Mouse (Mus musculus) hindbrain, embryonic 14.5 days (tissue): Measurements from ENCODE around the gene Dram1. TPM values are rescaled to one million over a fixed set of nuclear protein-coding genes. Genes with fewer than 3 reads are reported as not detected.
"Not testable (repeated sequence)": the region's sequence is repeated elsewhere in the genome, so short reads cannot be mapped to it uniquely, and the experiment has no call there.

Source experiments
- ATAC-seq: fragments of 200-750 bp; cut with Nextera tagmentation; 2 replicates; pipeline ENCODE4 v1.8.0; 2017; ENCODE audit warnings: moderate number of reproducible peaks, mild to moderate bottlenecking, moderate TSS enrichment, moderate library complexity; ENCODE audit not compliant: low FRiP score
- DNase-seq: peaks from one replicate; pipeline ENCODE4 v3.0.0-alpha.2; 2015; ENCODE audit warnings: low spot score
- H3K27ac ChIP-seq: fragments of 300-500 bp; sonication (generic); 2 replicates; pipeline ENCODE4 v1.5.1; 2014; ENCODE audit warnings: mild to moderate bottlenecking, moderate library complexity
- H3K27me3 ChIP-seq: fragments of 300-500 bp; sonication (generic); 2 replicates; pipeline ENCODE4 v1.6.1; 2014; ENCODE audit warnings: mild to moderate bottlenecking, low read length, mixed read lengths; ENCODE audit not compliant: control insufficient read depth, insufficient read depth
- H3K36me3 ChIP-seq: fragments of 300-500 bp; sonication (generic); replicated peaks from 2 replicates; pipeline ENCODE4 v1.6.1; 2014; ENCODE audit not compliant: control insufficient read depth, insufficient read depth
- H3K4me1 ChIP-seq: fragments of 300-500 bp; sonication (generic); replicated peaks from 2 replicates; pipeline ENCODE4 v1.6.1; 2014; ENCODE audit warnings: antibody characterized with exemption, low read length, mixed read lengths; ENCODE audit not compliant: control insufficient read depth, insufficient read depth
- H3K4me2 ChIP-seq: fragments of 300-500 bp; sonication (generic); replicated peaks from 2 replicates; pipeline ENCODE4 v1.6.1; 2014; ENCODE audit warnings: mild to moderate bottlenecking, moderate library complexity
- H3K4me3 ChIP-seq: fragments of 300-500 bp; sonication (generic); replicated peaks from 2 replicates; pipeline ENCODE4 v1.5.1; 2014; ENCODE audit warnings: mild to moderate bottlenecking, low read length
- H3K9ac ChIP-seq: fragments of 300-500 bp; sonication (generic); 2 replicates; pipeline ENCODE4 v1.6.1; 2014
- H3K9me3 ChIP-seq: fragments of 300-500 bp; sonication (generic); 2 replicates; pipeline ENCODE4 v1.6.1; 2016; ENCODE audit warnings: low read length; ENCODE audit not compliant: control insufficient read depth
- WGBS: fragments of 180-500 bp; shearing (Covaris S2); extraction: QIAGEN DNeasy Blood & Tissue Kit; methylation state at CpG from one replicate; pipeline ENCODE4 v1.1.7; 2014; 5-methylcytosine and 5-hydroxymethylcytosine counted together
- polyA plus RNA-seq: library from polyadenylated mRNA; unstranded; fragments of >200 nt; fragmentation: Nextera tagmentation; extraction: Ambion mirVana; gene quantifications from 2 replicates; pipeline ENCODE4 v1.2.1, GENCODE M21; 2014

The Dram1 gene
- polyA plus RNA-seq, 1 experiment from 2014 or later: 0.82 TPM

GRCm38 (mm10) chr10:88380430-88381060 is 1.7 kb upstream of the Dram1 start:
- H3K9ac ChIP-seq: peak overlapping the region; percentile 83; the same call in 1 of the 2 replicates
- peaks cover 18% of the 10 kb centered on the region for H3K4me1 ChIP-seq
- H3K27ac ChIP-seq: no peak overlapping the region
- ATAC-seq (no peak), DNase-seq (no peak)
- H3K9me3 ChIP-seq: no peaks in the 10 kb centered on the region
- no peaks in the 10 kb centered on the region for H3K27me3 ChIP-seq
- peak overlapping the region; percentile 58 for H3K4me2 ChIP-seq
- WGBS: 58% methylated on average over 14 of the region's 14 CpGs
- H3K4me3 ChIP-seq: peak overlapping the region; percentile 77
- no peaks in the 10 kb centered on the region for H3K36me3 ChIP-seq

GRCm38 (mm10) chr10:88380002-88380401 is 1.1 kb upstream of the Dram1 start:
- H3K27me3 ChIP-seq: no peaks in the 10 kb centered on the region
- under 1% methylated on average over 11 of the region's 11 CpGs for WGBS
- peaks cover 18% of the 10 kb centered on the region for H3K4me1 ChIP-seq
- DNase-seq (peak; percentile 35), ATAC-seq (0 out of 2 replicates have a peak, but pooled peaks have one; percentile 21)
- H3K4me2 ChIP-seq: peak overlapping the region; percentile 58
- H3K36me3 ChIP-seq: no peaks in the 10 kb centered on the region
- peak overlapping the region; percentile 83 for H3K9ac ChIP-seq
- peak overlapping the region; percentile 77 for H3K4me3 ChIP-seq
- no peaks in the 10 kb centered on the region for H3K9me3 ChIP-seq
- H3K27ac ChIP-seq: peak overlapping the region; percentile 85; the same call in 1 of the 2 replicates

- Histone ChIP-seq H3K4me3 (no peak overlapping the region), H3K36me3 (no peaks in the 10 kb centered on the region), H3K27ac (no peak overlapping the region), H3K27me3 (no peaks in the 10 kb centered on the region), H3K4me2 (no peak overlapping the region), H3K9ac (no peak overlapping the region), H3K9me3 (no peaks in the 10 kb centered on the region), H3K4me1 (peaks cover 18% of the 10 kb centered on the region)
- no peak for ATAC-seq
- 89% methylated on average over 4 of the region's 4 CpGs for WGBS
- DNase-seq: no peak
Observed at GRCm38 (mm10) chr10:88377666-88378065, 1.2 kb downstream of the Dram1 start.

GRCm38 (mm10) chr10:88376770-88377169 is 2.1 kb downstream of the Dram1 start:
- no peak for ATAC-seq

GRCm38 (mm10) chr10:88374984-88375383 is 3.9 kb downstream of the Dram1 start:
- no peak for DNase-seq
- H3K4me2 ChIP-seq: no peak overlapping the region
- H3K36me3 ChIP-seq: no peaks in the 10 kb centered on the region

More at GRCm38 (mm10) chr10:88376770-88377169, 2.1 kb downstream of the Dram1 start:
- Histone ChIP-seq H3K9me3 (no peaks in the 10 kb centered on the region), H3K4me2 (0 out of 2 replicates have a peak overlapping the region, but pooled peaks have one; percentile 6), H3K36me3 (no peaks in the 10 kb centered on the region), H3K27me3 (no peaks in the 10 kb centered on the region), H3K4me3 (no peak overlapping the region), H3K9ac (no peak overlapping the region), H3K4me1 (peaks cover 15% of the 10 kb centered on the region), H3K27ac (no peak overlapping the region)
- peak; percentile 93 for DNase-seq
- 9% methylated on average over 11 of the region's 11 CpGs for WGBS

GRCm38 (mm10) chr10:88372945-88373344 is 5.9 kb downstream of the Dram1 start:
- WGBS: 91% methylated on average over 2 of the region's 2 CpGs
- ATAC-seq, DNase-seq, H3K4me2 ChIP-seq, H3K9ac ChIP-seq, H3K27me3 ChIP-seq, H3K27ac ChIP-seq, H3K36me3 ChIP-seq, H3K4me3 ChIP-seq, H3K4me1 ChIP-seq, H3K9me3 ChIP-seq: not testable (repeated sequence)

More at GRCm38 (mm10) chr10:88374984-88375383, 3.9 kb downstream of the Dram1 start:
- no peak for ATAC-seq
- Histone ChIP-seq H3K4me1 (no peaks in the 10 kb centered on the region), H3K4me3 (no peak overlapping the region), H3K9me3 (no peaks in the 10 kb centered on the region), H3K9ac (no peak overlapping the region), H3K27me3 (no peaks in the 10 kb centered on the region), H3K27ac (no peak overlapping the region)
- 34% methylated on average over 10 of the region's 10 CpGs for WGBS

- H3K27ac ChIP-seq: no peak overlapping the region
- H3K9me3 ChIP-seq: no peaks in the 10 kb centered on the region
- H3K4me1 ChIP-seq: no peaks in the 10 kb centered on the region
- no peaks in the 10 kb centered on the region for H3K27me3 ChIP-seq
- WGBS: 95% methylated on average over 4 of the region's 4 CpGs
- H3K36me3 ChIP-seq: no peaks in the 10 kb centered on the region
- no peak overlapping the region for H3K4me3 ChIP-seq
- DNase-seq (no peak), ATAC-seq (no peak)
- no peak overlapping the region for H3K4me2 ChIP-seq
- no peak overlapping the region for H3K9ac ChIP-seq
Observed at GRCm38 (mm10) chr10:88372436-88372835, 6.4 kb downstream of the Dram1 start.

GRCm38 (mm10) chr10:88371793-88372192 is 7.1 kb downstream of the Dram1 start:
- ATAC-seq (no peak), DNase-seq (no peak)
- Histone ChIP-seq H3K27ac (no peak overlapping the region), H3K4me1 (no peaks in the 10 kb centered on the region), H3K4me2 (no peak overlapping the region), H3K9me3 (no peaks in the 10 kb centered on the region), H3K9ac (no peak overlapping the region), H3K36me3 (no peaks in the 10 kb centered on the region), H3K4me3 (no peak overlapping the region), H3K27me3 (no peaks in the 10 kb centered on the region)
- WGBS: 9% methylated on average over 2 of the region's 2 CpGs

GRCm38 (mm10) chr10:88369233-88369632 is 9.6 kb downstream of the Dram1 start:
- Histone ChIP-seq H3K27me3 (no peaks in the 10 kb centered on the region), H3K9me3 (no peaks in the 10 kb centered on the region), H3K27ac (no peak overlapping the region), H3K4me3 (no peak overlapping the region), H3K4me1 (no peaks in the 10 kb centered on the region), H3K36me3 (no peaks in the 10 kb centered on the region), H3K4me2 (no peak overlapping the region), H3K9ac (no peak overlapping the region)
- DNase-seq (no peak), ATAC-seq (no peak)
- WGBS: 58% methylated on average over 4 of the region's 4 CpGs
